Mouse (Mus musculus): ENCODE data around the gene Glud1. TPM values are rescaled to one million over a fixed set of nuclear protein-coding genes. Genes with fewer than 3 reads are reported as not detected.

Gene Glud1
- polyA plus RNA-seq, 1 experiment = 196 TPM

DNA sequence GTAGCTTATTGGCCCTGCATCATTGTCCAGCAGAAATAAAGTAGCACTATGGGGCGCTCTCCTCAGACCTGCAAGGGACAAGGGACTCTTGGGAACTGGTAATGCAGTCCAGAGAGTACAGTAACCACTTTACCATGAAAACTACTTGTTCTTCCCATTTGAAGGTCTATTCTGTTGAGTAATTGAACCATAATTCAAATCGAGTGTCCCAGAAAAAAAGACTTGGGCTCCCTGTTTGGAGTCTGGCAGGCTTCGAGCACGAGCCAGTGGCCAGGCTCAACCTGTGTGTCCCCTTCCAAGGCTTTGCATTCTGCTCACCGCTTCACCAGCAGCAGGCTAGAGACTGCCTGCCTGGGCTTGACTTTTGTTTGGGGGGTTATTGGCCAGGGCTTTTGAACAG, 33.8 kb downstream of the Glud1 start:
- H3K27me3 ChIP-seq (ENCODE audit: control insufficient read depth, insufficient read depth, low read length) = no peaks in the 10 kb centered on the region
- TF ChIP-seq POLR2A (IDR thresholded peaks at IDR 0.05; ENCODE audit: borderline replicate concordance, insufficient read depth, low read length) (no peak), CTCF (IDR thresholded peaks at IDR 0.05; ENCODE audit: borderline replicate concordance, insufficient read depth, low read depth, low read length) (no peak)
- H3K4me1 ChIP-seq (ENCODE audit: control insufficient read depth, insufficient read depth, low read length) = no peaks in the 10 kb centered on the region
- DNase-seq = peak in 1 of 2 experiments; percentile 21
- WGBS = 58% methylated on average over 5 of the region's 5 CpGs
- H3K27ac ChIP-seq (ENCODE audit: insufficient read depth, low read length) = no peak overlapping the region
- no peak overlapping the region for H3K4me3 ChIP-seq (replicated peaks; ENCODE audit: insufficient read depth, low read depth, low read length)

DNA sequence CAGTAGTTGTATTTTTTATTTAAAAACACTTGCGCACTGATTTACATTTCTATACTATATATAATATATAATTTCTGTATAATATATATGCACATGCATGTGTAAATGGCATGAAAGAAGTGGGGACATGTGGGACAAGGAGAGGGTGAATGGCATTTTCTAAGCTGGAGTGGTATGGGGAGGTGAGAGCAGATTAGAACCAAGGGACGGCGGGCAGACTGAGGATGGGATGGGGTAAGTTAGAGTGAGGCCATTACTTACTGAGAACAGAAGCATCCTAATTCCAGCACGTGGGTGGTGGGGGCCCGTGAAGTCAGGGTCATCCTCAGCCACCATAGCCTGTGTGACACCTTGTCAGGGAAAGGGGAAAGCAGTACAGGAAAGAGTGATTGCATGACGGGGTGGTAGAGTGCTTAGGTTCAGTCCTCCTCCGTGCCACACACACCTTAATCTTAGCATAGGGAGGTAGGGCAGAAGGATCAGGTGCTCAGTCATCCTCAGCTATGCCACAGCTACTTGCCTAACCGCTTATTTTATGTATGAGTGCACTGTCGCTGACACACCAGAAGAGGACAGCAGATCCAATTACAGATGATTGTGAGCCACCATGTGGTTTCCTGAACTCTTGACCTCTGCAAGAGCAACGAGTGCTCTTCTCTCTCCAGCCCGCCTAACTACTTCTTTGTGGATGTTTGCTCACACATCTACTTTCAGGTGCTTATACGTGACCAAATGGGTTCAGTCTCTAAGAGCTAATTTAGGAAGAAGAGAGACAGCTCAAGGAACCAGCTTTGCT, 35.4 kb downstream of the Glud1 start:
- 68% methylated on average over 12 of the region's 12 CpGs for WGBS
- Histone ChIP-seq H3K27ac (ENCODE audit: insufficient read depth, low read length) (no peak overlapping the region), H3K4me3 (replicated peaks; ENCODE audit: insufficient read depth, low read depth, low read length) (no peak overlapping the region), H3K4me1 (ENCODE audit: control insufficient read depth, insufficient read depth, low read length) (no peaks in the 10 kb centered on the region), H3K27me3 (ENCODE audit: control insufficient read depth, insufficient read depth, low read length) (no peaks in the 10 kb centered on the region)
- DNase-seq = no peak
- TF ChIP-seq CTCF (IDR thresholded peaks at IDR 0.05; ENCODE audit: borderline replicate concordance, insufficient read depth, low read depth, low read length) (no peak), POLR2A (IDR thresholded peaks at IDR 0.05; ENCODE audit: borderline replicate concordance, insufficient read depth, low read length) (no peak)

GRCm38 (mm10) chr14:34347084-34347483, 36.6 kb downstream of the Glud1 start:
- Histone ChIP-seq H3K27ac (ENCODE audit: insufficient read depth, low read length) (no peak overlapping the region), H3K4me3 (replicated peaks; ENCODE audit: insufficient read depth, low read depth, low read length) (no peak overlapping the region), H3K4me1 (ENCODE audit: control insufficient read depth, insufficient read depth, low read length) (no peaks in the 10 kb centered on the region), H3K27me3 (ENCODE audit: control insufficient read depth, insufficient read depth, low read length) (no peaks in the 10 kb centered on the region)
- WGBS = 93% methylated on average over 5 of the region's 5 CpGs
- TF ChIP-seq POLR2A (IDR thresholded peaks at IDR 0.05; ENCODE audit: borderline replicate concordance, insufficient read depth, low read length) (no peak), CTCF (IDR thresholded peaks at IDR 0.05; ENCODE audit: borderline replicate concordance, insufficient read depth, low read depth, low read length) (no peak)
- no peak for DNase-seq

DNA sequence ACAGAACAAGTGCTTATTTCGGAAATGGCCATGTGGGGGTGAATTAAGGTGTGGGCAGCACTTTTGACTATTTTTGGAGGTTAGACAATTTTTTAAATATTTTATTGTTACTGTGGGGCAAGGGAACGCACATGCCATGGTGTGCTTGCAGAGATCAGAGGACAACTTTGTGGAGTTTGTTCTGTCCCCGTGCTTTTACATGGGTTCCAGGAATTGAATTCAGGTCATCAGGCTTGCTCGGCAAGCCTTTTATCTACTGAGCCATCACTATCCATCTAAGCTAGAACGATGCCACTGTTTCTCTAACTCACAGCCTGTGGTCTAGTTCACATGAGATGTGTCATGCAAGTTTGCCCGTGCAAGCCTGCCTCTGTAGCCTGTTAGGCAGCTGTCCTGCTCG, 37.8 kb downstream of the Glud1 start:
- 71% methylated on average over 7 of the region's 7 CpGs for WGBS
- DNase-seq = no peak
- Histone ChIP-seq H3K4me3 (replicated peaks; ENCODE audit: insufficient read depth, low read depth, low read length) (no peak overlapping the region), H3K27me3 (ENCODE audit: control insufficient read depth, insufficient read depth, low read length) (no peaks in the 10 kb centered on the region), H3K4me1 (ENCODE audit: control insufficient read depth, insufficient read depth, low read length) (no peaks in the 10 kb centered on the region), H3K27ac (ENCODE audit: insufficient read depth, low read length) (no peak overlapping the region)
- TF ChIP-seq POLR2A (IDR thresholded peaks at IDR 0.05; ENCODE audit: borderline replicate concordance, insufficient read depth, low read length) = no peak
- no peak for TF ChIP-seq CTCF (IDR thresholded peaks at IDR 0.05; ENCODE audit: borderline replicate concordance, insufficient read depth, low read depth, low read length)

DNA sequence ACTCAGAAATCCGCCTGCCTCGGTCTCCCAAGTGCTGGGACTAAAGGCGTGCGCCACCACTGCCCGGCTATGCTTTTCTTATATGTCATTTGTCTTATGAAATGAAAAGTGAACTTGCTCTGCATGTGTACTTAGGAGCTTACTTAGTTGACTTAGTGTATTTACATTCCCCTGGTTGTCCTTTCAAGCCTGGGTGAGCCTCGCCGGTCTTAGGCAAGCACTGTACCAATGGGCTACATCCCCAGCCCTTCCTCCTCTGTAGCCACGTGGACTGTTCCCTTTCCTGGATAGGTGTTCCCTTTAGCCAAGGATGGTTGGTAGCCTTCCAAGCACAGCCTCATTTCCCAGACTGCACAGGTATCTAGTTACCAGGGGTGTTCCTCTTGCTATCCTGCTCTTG, 38.5 kb downstream of the Glud1 start:
- WGBS = 85% methylated on average over 8 of the region's 8 CpGs
- TF ChIP-seq CTCF (IDR thresholded peaks at IDR 0.05; ENCODE audit: borderline replicate concordance, insufficient read depth, low read depth, low read length) (no peak), POLR2A (IDR thresholded peaks at IDR 0.05; ENCODE audit: borderline replicate concordance, insufficient read depth, low read length) (no peak)
- no peak for DNase-seq

DNA sequence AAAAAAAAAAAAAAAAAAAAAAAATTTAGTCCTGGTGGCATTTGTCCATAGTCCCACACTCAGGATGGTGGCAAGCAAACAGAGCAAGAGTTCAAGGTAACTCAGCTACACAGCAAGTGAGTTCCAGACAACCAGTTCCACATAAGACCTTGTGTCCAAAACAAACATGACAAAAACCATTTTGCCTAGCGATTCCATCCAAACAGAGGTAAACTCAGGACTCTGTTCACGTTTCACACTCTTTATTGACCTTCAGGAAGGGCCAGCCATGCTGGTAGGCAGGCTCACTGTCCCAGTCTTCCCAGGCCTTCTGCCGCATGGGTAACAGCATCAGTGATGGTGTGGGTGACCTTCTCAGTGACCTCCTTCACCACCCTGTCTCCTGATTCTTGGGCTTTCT, 41.1 kb downstream of the Glud1 start:
- TF ChIP-seq POLR2A (IDR thresholded peaks at IDR 0.05; ENCODE audit: borderline replicate concordance, insufficient read depth, low read length) (no peak), CTCF (IDR thresholded peaks at IDR 0.05; ENCODE audit: borderline replicate concordance, insufficient read depth, low read depth, low read length) (no peak)
- no peaks in the 10 kb centered on the region for H3K4me1 ChIP-seq (ENCODE audit: control insufficient read depth, insufficient read depth, low read length)
- no peak overlapping the region for H3K4me3 ChIP-seq (replicated peaks; ENCODE audit: insufficient read depth, low read depth, low read length)
- 75% methylated on average over 3 of the region's 3 CpGs for WGBS
- no peak overlapping the region for H3K27ac ChIP-seq (ENCODE audit: insufficient read depth, low read length)
- no peaks in the 10 kb centered on the region for H3K27me3 ChIP-seq (ENCODE audit: control insufficient read depth, insufficient read depth, low read length)
- DNase-seq = no peak

More for the DNA sequence above, 38.5 kb downstream of the Glud1 start:
- H3K4me1 ChIP-seq (ENCODE audit: control insufficient read depth, insufficient read depth, low read length) = no peaks in the 10 kb centered on the region
- H3K4me3 ChIP-seq (replicated peaks; ENCODE audit: insufficient read depth, low read depth, low read length) = no peak overlapping the region
- no peak overlapping the region for H3K27ac ChIP-seq (ENCODE audit: insufficient read depth, low read length)
- no peaks in the 10 kb centered on the region for H3K27me3 ChIP-seq (ENCODE audit: control insufficient read depth, insufficient read depth, low read length)

DNA sequence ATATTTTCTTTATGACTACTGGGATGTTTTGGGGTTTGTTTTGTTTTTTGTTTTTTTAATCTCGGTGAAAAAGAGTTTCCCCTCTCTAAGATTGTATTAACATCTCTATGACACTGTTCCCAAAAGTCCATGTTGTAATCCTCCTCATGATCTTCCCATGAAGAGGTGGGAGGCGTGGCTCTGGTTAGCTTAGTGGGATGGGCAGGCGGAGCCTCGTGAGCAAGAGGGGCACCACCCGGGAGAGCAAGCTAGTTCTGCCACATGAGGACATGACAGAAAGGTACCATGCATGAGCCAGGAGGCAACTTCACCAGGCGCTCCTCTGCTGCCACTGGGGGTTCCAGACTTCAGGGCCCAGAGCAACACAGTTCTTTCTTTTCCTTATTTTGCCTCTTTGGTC, 42.0 kb downstream of the Glud1 start:
- no peaks in the 10 kb centered on the region for H3K27me3 ChIP-seq (ENCODE audit: control insufficient read depth, insufficient read depth, low read length)
- no peaks in the 10 kb centered on the region for H3K4me1 ChIP-seq (ENCODE audit: control insufficient read depth, insufficient read depth, low read length)
- TF ChIP-seq CTCF (IDR thresholded peaks at IDR 0.05; ENCODE audit: borderline replicate concordance, insufficient read depth, low read depth, low read length) (no peak), POLR2A (IDR thresholded peaks at IDR 0.05; ENCODE audit: borderline replicate concordance, insufficient read depth, low read length) (no peak)
- DNase-seq = no peak
- WGBS = 61% methylated on average over 6 of the region's 6 CpGs
- no peak overlapping the region for H3K4me3 ChIP-seq (replicated peaks; ENCODE audit: insufficient read depth, low read depth, low read length)
- H3K27ac ChIP-seq (ENCODE audit: insufficient read depth, low read length) = no peak overlapping the region

- no peak for DNase-seq
- TF ChIP-seq CTCF (IDR thresholded peaks at IDR 0.05; ENCODE audit: borderline replicate concordance, insufficient read depth, low read depth, low read length) (no peak), POLR2A (IDR thresholded peaks at IDR 0.05; ENCODE audit: borderline replicate concordance, insufficient read depth, low read length) (no peak)
- WGBS = 90% methylated on average over 3 of the region's 3 CpGs
- Histone ChIP-seq H3K27ac (ENCODE audit: insufficient read depth, low read length) (no peak overlapping the region), H3K4me3 (replicated peaks; ENCODE audit: insufficient read depth, low read depth, low read length) (no peak overlapping the region), H3K27me3 (ENCODE audit: control insufficient read depth, insufficient read depth, low read length) (no peaks in the 10 kb centered on the region), H3K4me1 (ENCODE audit: control insufficient read depth, insufficient read depth, low read length) (no peaks in the 10 kb centered on the region)
These were observed 42.8 kb downstream of the Glud1 start for GRCm38 (mm10) chr14:34353326-34353725.
